Mouse (Mus musculus) kidney, adult 2 months (tissue): ENCODE measurements around the gene Cyp2d10.

Experiments
- CTCF ChIP-seq: fragments of 200-500 bp; conservative IDR thresholded peaks from 2 replicates; pipeline ENCODE4 v1.5.1; 2011; ENCODE audit warnings: low read depth, mild to moderate bottlenecking, control low read depth, low read length, moderate library complexity, mixed read lengths; ENCODE audit not compliant: insufficient read depth, insufficient read length
- POLR2A ChIP-seq: fragments of 200-500 bp; IDR thresholded peaks from one replicate; pipeline ENCODE4 v1.6.1; 2011; ENCODE audit warnings: low read depth, low read length, control low read depth

- TF ChIP-seq POLR2A (no peak), CTCF (no peak)
Observed at GRCm38 (mm10) chr15:82404163-82404562, 2.8 kb downstream of the Cyp2d10 start.
